In the genomic region with DNA sequence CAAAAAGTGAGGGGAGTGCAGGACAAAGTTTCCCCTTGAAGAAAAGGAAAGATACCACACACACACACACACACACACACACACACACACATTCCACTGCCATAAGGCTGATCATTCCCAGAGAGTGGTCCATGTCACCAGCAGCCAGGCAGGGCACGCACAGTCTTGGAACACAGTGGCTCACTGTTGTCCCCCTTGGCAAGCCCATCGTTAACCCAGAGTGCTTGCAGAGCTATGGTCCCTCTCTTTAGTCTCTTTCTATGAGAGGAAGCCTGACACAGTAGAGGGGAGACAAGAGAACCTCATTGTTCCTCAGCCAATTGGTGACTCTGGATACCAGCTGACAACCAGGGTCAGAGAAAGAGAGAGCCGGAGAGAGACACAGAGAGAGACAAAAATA, we compare ENCODE assay signal across 9 mouse cellular contexts.
DNase-seq lines count a peak whose midpoint lies in the region; ATAC-seq and TF ChIP-seq lines count a peak whose summit lies in the region.
"Had no signal": no experiment of that assay in that cellular context is flagged by ENCODE, and none has a peak within 500 bp of the region (broad histone marks: within the 10 kb centered on the region; RNA-seq: fewer than 3 reads in every experiment).

No protein-coding gene starts in this region.

- DNase-seq in heart, postnatal 4 days: no peak
- no peak for DNase-seq in testis, postnatal 10 days (ENCODE audit: low spot score)
- DNase-seq in left cerebral cortex, adult 2 months (ENCODE audit: extremely low spot score in 1 of 2, low spot score in 2 of 2): peak in 1 of 2 experiments; percentile 40
- no peak for DNase-seq in yolk sac, embryonic 10.5 days (ENCODE audit: low spot score)
- no peak for DNase-seq in embryo, embryonic 9.5 days (ENCODE audit: extremely low spot score)
- no peak for DNase-seq in spleen, adult 12 weeks (ENCODE audit: low spot score)

- no peak for TF ChIP-seq CTCF in testis, adult 2 months (IDR thresholded peaks at IDR 0.05; ENCODE audit: control insufficient read depth, insufficient read depth, insufficient replicate concordance, low read depth, low read length)
- TF ChIP-seq CTCF in left cerebral cortex, adult 2 months (IDR thresholded peaks at IDR 0.05): no peak

- no peaks in the 10 kb centered on the region for H3K9me3 ChIP-seq in heart, embryonic 12.5 days (replicated peaks)

- no peak overlapping the region for H3K9ac ChIP-seq in heart, embryonic 12.5 days

- TF ChIP-seq POLR2A in testis, adult 2 months (IDR thresholded peaks at IDR 0.05; ENCODE audit: control insufficient read depth, low read depth, low read length): no peak

- H3K27me3 ChIP-seq in heart, embryonic 12.5 days (replicated peaks): no peaks in the 10 kb centered on the region
- no peaks in the 10 kb centered on the region for H3K27me3 ChIP-seq in testis, adult 2 months (ENCODE audit: control insufficient read depth, insufficient read depth, low read length)

- H3K4me3 ChIP-seq in heart, embryonic 12.5 days: no peak overlapping the region
- peak overlapping the region; percentile 1; the same call in 1 of the 2 replicates for H3K4me3 ChIP-seq in testis, adult 2 months (ENCODE audit: control insufficient read depth, low read depth, low read length)
- H3K4me3 ChIP-seq in left cerebral cortex, adult 2 months: no peak overlapping the region
- H3K4me3 ChIP-seq: myocyte had no signal

- H3K4me2 ChIP-seq in heart, embryonic 12.5 days: no peak overlapping the region

- no peak for ATAC-seq in heart, embryonic 12.5 days (ENCODE audit: insufficient number of reproducible peaks, low FRiP score)

- peaks cover 90% of the 10 kb centered on the region for H3K4me1 ChIP-seq in heart, embryonic 12.5 days (replicated peaks)
- H3K4me1 ChIP-seq in testis, adult 2 months (ENCODE audit: control insufficient read depth, insufficient read depth, low read length): peaks cover 17% of the 10 kb centered on the region

- 58% methylated on average over 3 of the region's 3 CpGs for WGBS in heart, embryonic 12.5 days

- peak overlapping the region; percentile 49 for H3K27ac ChIP-seq in heart, embryonic 12.5 days (ENCODE audit: poor library complexity, severe bottlenecking)
- no peak overlapping the region for H3K27ac ChIP-seq in testis, adult 2 months (ENCODE audit: control insufficient read depth, insufficient read depth, low read depth, low read length)
- H3K27ac ChIP-seq in left cerebral cortex, adult 2 months: 0 out of 2 replicates have a peak overlapping the region, but pooled peaks have one; percentile 67

- H3K36me3 ChIP-seq in heart, embryonic 12.5 days: peaks cover 64% of the 10 kb centered on the region
- no peaks in the 10 kb centered on the region for H3K36me3 ChIP-seq in testis, adult 2 months (ENCODE audit: control insufficient read depth, insufficient read depth, low read length)

- intact Hi-C loops in left cerebral cortex, adult 2 months (cut with DNase I): no loop called here
